Mouse (Mus musculus) neural tube, embryonic 13.5 days (tissue): Measurements from ENCODE around the gene Slc16a13. TPM values are rescaled to one million over a fixed set of nuclear protein-coding genes. Genes with fewer than 3 reads are reported as not detected.
A peak's percentile ranks its signal among the peaks of the same experiment; 100 is the strongest.

Source experiments
- ATAC-seq: fragments of 200-750 bp; cut with Nextera tagmentation; 2 replicates; pipeline ENCODE4 v1.8.0; 2017; ENCODE audit warnings: low read depth, mild to moderate bottlenecking, moderate TSS enrichment, moderate library complexity
- H3K27ac ChIP-seq: fragments of 300-500 bp; sonication (generic); replicated peaks from 2 replicates; pipeline ENCODE4 v1.5.1; 2015; ENCODE audit warnings: moderate library complexity, mild to moderate bottlenecking, inconsistent platforms
- H3K27me3 ChIP-seq: fragments of 300-500 bp; sonication (generic); 2 replicates; pipeline ENCODE4 v1.6.1; 2015; ENCODE audit warnings: mild to moderate bottlenecking, inconsistent platforms
- H3K36me3 ChIP-seq: fragments of 300-500 bp; sonication (generic); 2 replicates; pipeline ENCODE4 v1.6.1; 2015; ENCODE audit warnings: mild to moderate bottlenecking, inconsistent platforms
- H3K4me1 ChIP-seq: fragments of 300-500 bp; sonication (generic); replicated peaks from 2 replicates; pipeline ENCODE4 v1.6.1; 2015; ENCODE audit warnings: inconsistent platforms
- H3K4me2 ChIP-seq: fragments of 300-500 bp; sonication (generic); 2 replicates; pipeline ENCODE4 v1.6.1; 2015; ENCODE audit warnings: inconsistent platforms, mild to moderate bottlenecking, moderate library complexity
- H3K4me3 ChIP-seq: fragments of 300-500 bp; sonication (generic); 2 replicates; pipeline ENCODE4 v1.5.1; 2015; ENCODE audit warnings: mild to moderate bottlenecking, inconsistent platforms
- H3K9ac ChIP-seq: fragments of 300-500 bp; sonication (generic); 2 replicates; pipeline ENCODE4 v1.6.1; 2015; ENCODE audit warnings: moderate library complexity, mild to moderate bottlenecking, inconsistent platforms
- H3K9me3 ChIP-seq: fragments of 300-500 bp; sonication (generic); 2 replicates; pipeline ENCODE4 v1.6.1; 2016; ENCODE audit warnings: inconsistent platforms
- WGBS: fragments of 180-500 bp; shearing (Covaris S2); methylation state at CpG from one replicate; pipeline ENCODE4 v1.1.7; 2015; 5-methylcytosine and 5-hydroxymethylcytosine counted together
- polyA plus RNA-seq: library from polyadenylated mRNA; unstranded; fragments of >200 nt; fragmentation: Nextera tagmentation; extraction: Ambion mirVana; gene quantifications from 2 replicates; pipeline ENCODE4 v1.2.1, GENCODE M21; 2015

The Slc16a13 gene
- polyA plus RNA-seq, 1 experiment from 2014 or later, result 15.8 TPM

- Histone ChIP-seq H3K9me3 (no peaks in the 10 kb centered on the region), H3K9ac (peak within 1 kb of the TSS; percentile 35), H3K4me2 (peak within 1 kb of the TSS; percentile 50), H3K4me3 (peak within 1 kb of the TSS; percentile 30), H3K4me1 (peaks cover 45% of the 10 kb centered on the region), H3K27me3 (peaks cover 72% of the 10 kb centered on the region), H3K36me3 (peaks cover 4% of the 10 kb centered on the region), H3K27ac (peak within 1 kb of the TSS; percentile 39)
- no peak for ATAC-seq
- WGBS, result 3% methylated on average over 39 of the region's 39 CpGs
Observed at GRCm38 (mm10) chr11:70229260-70230010, 8.6 kb upstream of the Slc16a13 start, which contains the start of gene Bcl6b. Bcl6b (minus strand) TSS chr11:70229798.

DNA sequence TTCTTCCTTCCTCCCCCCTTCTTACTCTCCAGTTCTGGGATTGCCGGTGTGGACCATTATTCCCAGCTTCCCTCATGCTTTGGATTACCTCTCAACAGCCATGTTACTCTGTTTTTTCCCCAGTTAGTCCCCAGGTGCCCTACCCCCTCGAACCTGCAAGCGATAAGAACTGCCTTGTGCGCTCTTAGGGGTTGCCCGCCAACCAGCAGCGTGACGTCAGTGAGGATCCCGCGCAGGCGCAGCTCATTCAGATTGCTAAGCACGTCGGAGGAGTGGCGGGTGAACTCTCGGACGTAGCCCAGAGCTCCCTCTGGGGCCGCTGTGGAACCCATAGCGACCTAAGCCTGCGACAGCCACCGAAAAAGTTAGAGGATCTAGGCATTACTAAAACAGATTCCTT is 8.0 kb upstream of the Slc16a13 start:
- Histone ChIP-seq H3K27me3 (peaks cover 78% of the 10 kb centered on the region), H3K9me3 (no peaks in the 10 kb centered on the region), H3K36me3 (no peaks in the 10 kb centered on the region), H3K9ac (peak overlapping the region; percentile 35; the same call in 1 of the 2 replicates), H3K27ac (peak overlapping the region; percentile 33), H3K4me2 (peak overlapping the region; percentile 50), H3K4me1 (peaks cover 45% of the 10 kb centered on the region), H3K4me3 (peak overlapping the region; percentile 30)
- under 1% methylated on average over 19 of the region's 19 CpGs for WGBS
- ATAC-seq, result peak; percentile 46; the same call in 1 of the 2 replicates

DNA sequence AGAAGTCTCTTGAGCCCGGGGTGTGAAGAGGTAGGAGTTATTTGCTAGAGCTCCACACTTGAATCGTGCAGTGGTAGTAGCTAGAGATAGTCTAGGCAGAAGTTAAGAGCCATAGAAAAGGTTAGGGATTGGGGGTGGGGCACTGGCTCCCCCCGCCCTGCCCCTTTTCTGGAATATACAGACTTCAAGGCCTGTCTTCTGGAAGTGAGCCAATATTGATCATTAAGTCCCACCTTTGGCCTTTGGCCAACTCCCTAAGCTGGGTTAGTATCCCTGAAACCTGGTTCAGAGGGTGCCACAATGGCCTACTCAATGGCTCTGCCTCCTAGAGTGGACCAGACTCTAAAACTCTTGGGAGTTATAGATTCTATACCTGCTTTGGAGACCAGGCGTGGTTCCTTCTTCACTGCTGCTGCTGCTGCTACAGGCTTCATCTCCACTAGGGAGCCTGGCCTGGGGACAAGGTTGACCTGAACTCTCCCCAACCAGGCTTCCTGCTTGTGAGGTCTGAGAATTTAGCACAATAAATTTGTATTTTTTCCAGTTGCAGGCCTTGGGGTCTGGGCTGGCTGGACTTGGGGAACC is 6.9 kb upstream of the Slc16a13 start:
- Histone ChIP-seq H3K27ac (no peak overlapping the region), H3K9me3 (no peaks in the 10 kb centered on the region), H3K4me3 (peak overlapping the region; percentile 30; the same call in 1 of the 2 replicates), H3K4me2 (peak overlapping the region; percentile 50), H3K4me1 (peaks cover 40% of the 10 kb centered on the region), H3K27me3 (peaks cover 83% of the 10 kb centered on the region), H3K9ac (peak overlapping the region; percentile 31; the same call in 1 of the 2 replicates), H3K36me3 (no peaks in the 10 kb centered on the region)
- WGBS, result 90% methylated on average over 4 of the region's 4 CpGs
- ATAC-seq, result no peak

DNA sequence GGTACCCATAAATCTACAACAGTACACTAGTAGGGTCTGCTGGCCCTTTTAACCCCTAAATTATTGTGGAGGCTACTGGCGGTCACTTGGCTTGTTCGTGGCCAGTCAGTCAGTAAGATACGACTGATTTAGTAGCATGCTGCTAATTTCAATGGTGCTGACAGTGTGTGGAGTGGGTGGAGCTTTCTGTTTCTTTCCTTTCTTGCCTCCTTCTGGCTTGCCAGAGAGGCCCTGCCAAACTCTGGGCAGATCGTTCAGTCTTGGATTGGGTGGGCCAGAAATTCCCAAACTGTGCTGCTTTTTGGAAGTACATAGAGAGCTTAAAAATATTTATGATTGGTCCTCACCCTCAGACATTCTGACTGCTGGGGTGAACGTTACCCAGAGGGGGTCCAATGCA is 6.3 kb upstream of the Slc16a13 start:
- Histone ChIP-seq H3K4me3 (peak overlapping the region; percentile 25), H3K27ac (no peak overlapping the region), H3K9me3 (no peaks in the 10 kb centered on the region), H3K36me3 (no peaks in the 10 kb centered on the region), H3K27me3 (peaks cover 83% of the 10 kb centered on the region), H3K9ac (peak overlapping the region; percentile 52), H3K4me1 (peaks cover 40% of the 10 kb centered on the region), H3K4me2 (peak overlapping the region; percentile 50)
- 24% methylated on average over 5 of the region's 5 CpGs for WGBS
- no peak for ATAC-seq

GRCm38 (mm10) chr11:70226602-70226890 is 5.7 kb upstream of the Slc16a13 start:
- 7% methylated on average over 18 of the region's 18 CpGs for WGBS
- peaks cover 80% of the 10 kb centered on the region for H3K27me3 ChIP-seq
- 0 out of 2 replicates have a peak overlapping the region, but pooled peaks have one; percentile 9 for H3K27ac ChIP-seq
- peak overlapping the region; percentile 25 for H3K4me3 ChIP-seq
- ATAC-seq, result no peak
- H3K4me1 ChIP-seq, result peaks cover 46% of the 10 kb centered on the region
- H3K36me3 ChIP-seq, result no peaks in the 10 kb centered on the region
- peak overlapping the region; percentile 50 for H3K4me2 ChIP-seq
- no peaks in the 10 kb centered on the region for H3K9me3 ChIP-seq
- peak overlapping the region; percentile 52 for H3K9ac ChIP-seq

- Histone ChIP-seq H3K9ac (peak overlapping the region; percentile 52), H3K4me3 (peak overlapping the region; percentile 25)
- no peak for ATAC-seq
Observed at GRCm38 (mm10) chr11:70225798-70226601, 5.1 kb upstream of the Slc16a13 start.

DNA sequence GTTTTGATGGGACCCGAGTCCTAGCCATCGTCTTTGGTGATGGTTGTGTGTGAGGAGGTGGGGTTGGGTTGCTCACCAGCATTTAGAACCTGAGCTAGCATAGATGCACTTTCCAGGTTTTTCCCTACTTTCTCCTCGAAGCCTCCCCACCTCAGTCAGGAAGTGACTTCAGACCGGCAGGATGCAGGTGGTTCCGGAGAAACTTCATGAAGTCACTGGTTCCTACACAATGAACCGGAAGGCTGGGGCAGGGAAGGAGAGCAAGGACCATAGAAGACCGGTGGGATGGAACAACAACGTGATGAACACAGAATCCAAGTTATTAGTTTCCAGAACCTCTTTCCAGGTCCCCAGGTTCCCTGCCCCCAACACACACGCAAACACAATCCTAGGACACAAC is 2.9 kb upstream of the Slc16a13 start:
- H3K4me3 ChIP-seq, result no peak overlapping the region
- ATAC-seq, result no peak
- H3K9me3 ChIP-seq, result no peaks in the 10 kb centered on the region
- peak overlapping the region; percentile 34; the same call in 1 of the 2 replicates for H3K27ac ChIP-seq
- H3K4me1 ChIP-seq, result peaks cover 48% of the 10 kb centered on the region
- H3K36me3 ChIP-seq, result no peaks in the 10 kb centered on the region
- peaks cover 54% of the 10 kb centered on the region for H3K27me3 ChIP-seq
- no peak overlapping the region for H3K9ac ChIP-seq
- no peak overlapping the region for H3K4me2 ChIP-seq
- 91% methylated on average over 9 of the region's 9 CpGs for WGBS

More at GRCm38 (mm10) chr11:70225798-70226601, 5.1 kb upstream of the Slc16a13 start:
- Histone ChIP-seq H3K27ac (0 out of 2 replicates have a peak overlapping the region, but pooled peaks have one; percentile 9), H3K27me3 (peaks cover 76% of the 10 kb centered on the region), H3K9me3 (no peaks in the 10 kb centered on the region), H3K4me1 (peaks cover 49% of the 10 kb centered on the region), H3K36me3 (no peaks in the 10 kb centered on the region), H3K4me2 (peak overlapping the region; percentile 50)
- WGBS, result 19% methylated on average over 27 of the region's 27 CpGs

DNA sequence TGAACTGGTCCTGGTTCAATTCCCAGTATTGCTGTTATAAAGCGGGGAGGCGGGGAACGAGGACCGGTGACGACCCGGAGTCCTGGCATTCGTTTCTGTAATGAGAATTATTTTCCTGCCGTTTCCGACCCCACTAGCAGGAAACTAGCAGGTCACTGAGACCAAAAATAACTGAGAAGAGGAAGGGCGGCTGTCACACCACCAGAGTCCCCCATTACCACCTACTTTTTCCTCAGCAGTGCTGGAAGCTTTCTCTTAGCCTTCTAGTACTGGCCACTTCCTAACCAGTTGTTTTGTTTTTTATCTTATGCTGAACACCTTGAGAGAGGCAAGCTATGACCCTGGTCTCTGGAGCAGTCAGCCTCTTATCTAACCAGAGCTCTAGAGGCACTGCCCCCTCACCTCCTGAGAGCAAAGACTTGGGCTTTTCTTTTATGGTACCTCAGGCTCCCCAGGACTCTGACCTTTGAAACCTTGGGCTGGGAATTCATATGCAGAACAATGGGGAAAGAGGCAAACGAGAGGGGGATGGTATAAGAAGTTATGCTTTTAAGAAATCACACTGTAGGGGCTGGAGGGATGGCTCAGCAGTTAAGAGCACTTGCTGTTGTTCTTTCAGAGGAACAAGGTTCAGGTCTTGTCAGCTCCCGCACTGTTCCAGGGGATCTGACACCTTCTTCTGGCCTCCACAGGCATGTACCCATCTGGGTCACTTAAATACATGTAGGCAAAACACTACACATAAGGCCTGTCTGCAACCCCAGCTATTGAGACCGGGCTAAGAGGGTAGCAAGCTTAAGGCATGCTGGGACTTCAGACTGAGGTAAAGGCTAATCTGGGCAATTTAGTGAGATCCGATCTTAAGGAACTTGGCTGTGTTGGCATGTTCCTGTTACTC is 988 bp upstream of the Slc16a13 start:
- no peak for ATAC-seq
- peaks cover 51% of the 10 kb centered on the region for H3K4me1 ChIP-seq

GRCm38 (mm10) chr11:70220323-70220722 is 541 bp downstream of the Slc16a13 start:
- Histone ChIP-seq H3K4me1 (peaks cover 41% of the 10 kb centered on the region), H3K4me3 (peak overlapping the region; percentile 53), H3K36me3 (peaks cover 22% of the 10 kb centered on the region), H3K27ac (peak overlapping the region; percentile 93), H3K9ac (peak overlapping the region; percentile 83), H3K9me3 (no peaks in the 10 kb centered on the region), H3K27me3 (peaks cover 51% of the 10 kb centered on the region), H3K4me2 (peak overlapping the region; percentile 88)
- 1% methylated on average over 24 of the region's 24 CpGs for WGBS
- no peak for ATAC-seq

More for the DNA sequence above, 988 bp upstream of the Slc16a13 start:
- Histone ChIP-seq H3K9me3 (no peaks in the 10 kb centered on the region), H3K27ac (peak overlapping the region; percentile 93), H3K4me2 (peak overlapping the region; percentile 88), H3K9ac (peak overlapping the region; percentile 83), H3K4me3 (peak overlapping the region; percentile 53), H3K36me3 (peaks cover 17% of the 10 kb centered on the region), H3K27me3 (peaks cover 51% of the 10 kb centered on the region)
- 10% methylated on average over 14 of the region's 14 CpGs for WGBS

DNA sequence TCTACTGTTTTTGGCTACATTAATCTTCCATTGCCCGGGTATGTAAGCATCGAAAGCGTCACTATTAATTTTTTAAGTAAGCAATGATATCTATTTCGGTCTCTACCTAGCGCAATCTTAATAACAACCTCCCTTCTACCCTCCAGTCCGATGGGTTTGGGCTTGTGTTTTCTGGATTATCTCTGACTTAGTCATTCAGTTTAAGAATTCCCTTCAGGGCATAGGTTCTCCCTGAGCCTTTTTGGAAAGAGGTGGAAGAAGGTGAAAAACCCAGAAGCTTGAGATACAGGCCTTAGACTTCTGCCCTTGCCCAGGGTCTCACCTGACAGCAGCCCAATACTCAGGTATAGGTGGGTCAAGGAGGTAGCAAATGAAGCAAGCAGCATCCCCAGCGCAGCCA is 991 bp downstream of the Slc16a13 start:
- 56% methylated on average over 7 of the region's 7 CpGs for WGBS
- H3K4me1 ChIP-seq, result peaks cover 46% of the 10 kb centered on the region
- H3K4me3 ChIP-seq, result peak overlapping the region; percentile 53
- peaks cover 22% of the 10 kb centered on the region for H3K36me3 ChIP-seq
- peak overlapping the region; percentile 93 for H3K27ac ChIP-seq
- no peaks in the 10 kb centered on the region for H3K9me3 ChIP-seq
- peak overlapping the region; percentile 83 for H3K9ac ChIP-seq
- H3K4me2 ChIP-seq, result peak overlapping the region; percentile 88
- peaks cover 51% of the 10 kb centered on the region for H3K27me3 ChIP-seq
- no peak for ATAC-seq
